Mouse (Mus musculus) stomach, embryonic 16.5 days (tissue): Measurements from ENCODE around the gene Akr1d1. TPM values are rescaled to one million over a fixed set of nuclear protein-coding genes. Genes with fewer than 3 reads are reported as not detected.

Source experiments
- polyA plus RNA-seq: library from polyadenylated mRNA; unstranded; fragments of >200 nt; fragmentation: Nextera tagmentation; extraction: Ambion mirVana; gene quantifications from 2 replicates; pipeline ENCODE4 v1.2.1, GENCODE M21; 2015

Gene Akr1d1
- polyA plus RNA-seq, 1 experiment from 2014 or later: 0.76 TPM

Other genes starting within 250 kb of the Akr1d1 start
- 0.82 and 0.94 TPM in 2 replicates for gene Dgki, start 230.0 kb upstream of the Akr1d1 start, polyA plus RNA-seq
- 18.6 and 20.3 TPM in 2 replicates for gene Creb3l2, start 88.0 kb upstream of the Akr1d1 start, polyA plus RNA-seq